18 mouse cellular contexts compared by ENCODE assay signal in genomic region chr4:143099288-143100039, GRCm38 (mm10).
DNase-seq lines count a peak whose midpoint lies in the region; ATAC-seq and TF ChIP-seq lines count a peak whose summit lies in the region.
"Had no signal": no experiment of that assay in that cellular context is flagged by ENCODE, and none has a peak within 500 bp of the region (broad histone marks: within the 10 kb centered on the region; RNA-seq: fewer than 3 reads in every experiment).

No protein-coding gene starts in this region.

- no peak overlapping the region for H3K4me3 ChIP-seq in midbrain, embryonic 10.5 days
- no peak overlapping the region for H3K4me3 ChIP-seq in midbrain, embryonic 15.5 days
- H3K4me3 ChIP-seq in gastrocnemius, adult 2 months = no peak overlapping the region
- H3K4me3 ChIP-seq: embryonic facial prominence, embryonic 15.5 days; forebrain, embryonic 15.5 days; heart, embryonic 15.5 days; left cerebral cortex, adult 2 months; limb, embryonic 15.5 days; megakaryocyte, embryonic 14.5 days had no signal

- peaks cover 13% of the 10 kb centered on the region for H3K4me1 ChIP-seq in midbrain, embryonic 10.5 days
- H3K4me1 ChIP-seq in midbrain, embryonic 15.5 days = 0 out of 2 replicates have a peak, but pooled peaks cover 4% of the 10 kb centered on the region
- H3K4me1 ChIP-seq: forebrain, embryonic 15.5 days had no signal

- TF ChIP-seq CTCF in gastrocnemius, adult 2 months (IDR thresholded peaks at IDR 0.05) = no peak

- H3K4me2 ChIP-seq in midbrain, embryonic 15.5 days = no peak overlapping the region
- H3K4me2 ChIP-seq: embryonic facial prominence, embryonic 15.5 days; forebrain, embryonic 15.5 days; heart, embryonic 15.5 days; limb, embryonic 15.5 days had no signal

- H3K36me3 ChIP-seq in midbrain, embryonic 10.5 days = no peaks in the 10 kb centered on the region
- H3K36me3 ChIP-seq in midbrain, embryonic 15.5 days (replicated peaks) = no peaks in the 10 kb centered on the region
- H3K36me3 ChIP-seq: embryonic facial prominence, embryonic 15.5 days; forebrain, embryonic 15.5 days; heart, embryonic 15.5 days; limb, embryonic 15.5 days had no signal

- peaks cover 79% of the 10 kb centered on the region for H3K27me3 ChIP-seq in midbrain, embryonic 10.5 days (ENCODE audit: low read depth, poor library complexity, severe bottlenecking)
- H3K27me3 ChIP-seq in midbrain, embryonic 15.5 days (replicated peaks) = no peaks in the 10 kb centered on the region
- H3K27me3 ChIP-seq: embryonic facial prominence, embryonic 15.5 days; forebrain, embryonic 15.5 days; limb, embryonic 15.5 days had no signal

- H3K9ac ChIP-seq in midbrain, embryonic 15.5 days = no peak overlapping the region
- H3K9ac ChIP-seq: embryonic facial prominence, embryonic 15.5 days; forebrain, embryonic 15.5 days; heart, embryonic 15.5 days; limb, embryonic 15.5 days had no signal

- ATAC-seq in midbrain, embryonic 15.5 days (replicated peaks) = no peak
- peak; percentile 96 for ATAC-seq in granulocyte monocyte progenitor cell, adult 5-6 weeks (replicated peaks; ENCODE audit: poor library complexity, severe bottlenecking)
- ATAC-seq: forebrain, embryonic 15.5 days; hindbrain, postnatal 0 days had no signal

- no peaks in the 10 kb centered on the region for H3K9me3 ChIP-seq in midbrain, embryonic 10.5 days (replicated peaks)
- H3K9me3 ChIP-seq in midbrain, embryonic 15.5 days = no peaks in the 10 kb centered on the region
- H3K9me3 ChIP-seq: embryonic facial prominence, embryonic 15.5 days; forebrain, embryonic 15.5 days; heart, embryonic 15.5 days; limb, embryonic 15.5 days had no signal

- H3K27ac ChIP-seq in midbrain, embryonic 10.5 days (replicated peaks) = no peak overlapping the region
- no peak overlapping the region for H3K27ac ChIP-seq in midbrain, embryonic 15.5 days
- H3K27ac ChIP-seq in gastrocnemius, adult 2 months = no peak overlapping the region
- H3K27ac ChIP-seq: embryonic facial prominence, embryonic 15.5 days; forebrain, embryonic 15.5 days; heart, embryonic 15.5 days; hindbrain, postnatal 0 days; left cerebral cortex, adult 2 months; limb, embryonic 15.5 days had no signal

- 56% methylated on average over 11 of the region's 11 CpGs for WGBS in midbrain, embryonic 10.5 days
- WGBS in midbrain, embryonic 15.5 days = 60% methylated on average over 11 of the region's 11 CpGs

- intact Hi-C loops in gastrocnemius, adult 2 months (cut with DNase I) = loop anchor here (5.0 kb wide), 1 partner anchor 72 kb away; no protein-coding TSS in a partner anchor

- peak; percentile 33 for DNase-seq in midbrain, embryonic 10.5 days (ENCODE audit: low spot score)
- DNase-seq in lung, postnatal 14 days = peak; percentile 79
- DNase-seq in adrenal gland, postnatal 4 days (ENCODE audit: low spot score in 2 of 2) = no peak
- no peak for DNase-seq in right cerebral cortex, postnatal 10 days (ENCODE audit: low spot score in 2 of 2)
- no peak for DNase-seq in left cerebral cortex, adult 8-10 months (ENCODE audit: low spot score in 2 of 2)
- DNase-seq in gastrocnemius, adult 2 months = no peak
- DNase-seq: cerebellum, adult 2 months; gastrocnemius, postnatal 25 days; kidney, postnatal 14 days had no signal

Comparison
In these comparisons a context has a peak if more than half of its experiments do, and no peak if none do; other contexts are left out.
1. DNase-seq: peak in midbrain, embryonic 10.5 days (single experiment) and lung, postnatal 14 days (single experiment); none in adrenal gland, postnatal 4 days (0 of 2), right cerebral cortex, postnatal 10 days (0 of 2), left cerebral cortex, adult 8-10 months (0 of 2) and gastrocnemius, adult 2 months (single experiment).